Mouse (Mus musculus): ENCODE measurements around the gene Irgm2. TPM values are rescaled to one million over a fixed set of nuclear protein-coding genes. Genes with fewer than 3 reads are reported as not detected.

Irgm2 gene
- polyA plus RNA-seq, 1 experiment, result 1.2 TPM

DNA sequence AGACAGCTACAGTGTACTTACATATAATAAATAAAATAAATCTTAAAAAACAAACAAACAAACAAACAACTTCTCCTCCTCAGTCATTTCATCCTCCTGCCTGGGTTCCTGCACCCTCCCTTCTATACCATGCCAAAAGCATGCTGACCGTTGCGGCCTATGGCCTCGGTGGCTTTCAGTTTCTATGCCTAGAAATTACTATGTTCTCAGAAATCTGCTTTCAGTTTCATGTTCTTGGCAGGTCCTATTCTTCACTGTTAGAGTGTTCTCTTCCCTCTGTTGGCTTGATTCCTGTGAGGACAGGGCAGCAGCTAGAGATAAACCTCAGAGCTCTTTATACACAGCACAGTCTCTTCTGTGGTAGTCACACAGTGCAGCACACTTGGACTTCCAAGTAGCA is 15.8 kb upstream of the Irgm2 start:
- no peak for DNase-seq (ENCODE audit: low read depth)
- TF ChIP-seq CTCF (IDR thresholded peaks at IDR 0.05; ENCODE audit: borderline replicate concordance, extremely low read depth, insufficient read depth, insufficient read length) (no peak), POLR2A (IDR thresholded peaks at IDR 0.05; ENCODE audit: borderline replicate concordance, extremely low read depth, insufficient read depth, insufficient read length, poor library complexity, severe bottlenecking) (no peak)

- TF ChIP-seq POLR2A (IDR thresholded peaks at IDR 0.05; ENCODE audit: borderline replicate concordance, extremely low read depth, insufficient read depth, insufficient read length, poor library complexity, severe bottlenecking) (no peak), CTCF (IDR thresholded peaks at IDR 0.05; ENCODE audit: borderline replicate concordance, extremely low read depth, insufficient read depth, insufficient read length) (no peak)
- no peak for DNase-seq (ENCODE audit: low read depth)
Measured at GRCm38 (mm10) chr11:58189675-58190074, 9.7 kb upstream of the Irgm2 start.

DNA sequence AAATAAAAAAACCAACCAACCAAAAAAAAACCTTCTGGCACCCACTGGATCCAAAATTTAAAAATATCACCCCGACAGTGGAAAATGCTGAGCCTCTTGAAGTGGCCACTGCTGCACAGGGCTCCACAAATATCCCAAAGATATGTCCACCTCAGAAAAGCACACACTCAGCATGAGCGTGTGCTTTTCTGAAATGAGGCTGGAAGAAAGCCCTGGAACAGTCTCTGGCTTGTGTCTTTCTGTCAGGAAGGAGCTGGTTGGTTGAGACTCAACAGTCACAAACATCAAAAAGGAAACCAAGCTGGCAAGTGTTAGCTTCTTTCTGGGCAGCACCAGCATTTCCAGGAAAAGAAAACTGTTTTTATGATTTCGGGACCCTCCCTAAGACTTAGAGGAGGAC is 6.1 kb upstream of the Irgm2 start:
- TF ChIP-seq CTCF (IDR thresholded peaks at IDR 0.05; ENCODE audit: borderline replicate concordance, extremely low read depth, insufficient read depth, insufficient read length), result no peak
- TF ChIP-seq POLR2A (IDR thresholded peaks at IDR 0.05; ENCODE audit: borderline replicate concordance, extremely low read depth, insufficient read depth, insufficient read length, poor library complexity, severe bottlenecking), result no peak
- DNase-seq (ENCODE audit: low read depth), result no peak

GRCm38 (mm10) chr11:58193860-58194520 is 5.4 kb upstream of the Irgm2 start:
- TF ChIP-seq POLR2A (IDR thresholded peaks at IDR 0.05; ENCODE audit: borderline replicate concordance, extremely low read depth, insufficient read depth, insufficient read length, poor library complexity, severe bottlenecking), result no peak
- TF ChIP-seq CTCF (IDR thresholded peaks at IDR 0.05; ENCODE audit: borderline replicate concordance, extremely low read depth, insufficient read depth, insufficient read length), result no peak
- no peak for DNase-seq (ENCODE audit: low read depth)

- no peak for DNase-seq (ENCODE audit: low read depth)
- no peak for TF ChIP-seq POLR2A (IDR thresholded peaks at IDR 0.05; ENCODE audit: borderline replicate concordance, extremely low read depth, insufficient read depth, insufficient read length, poor library complexity, severe bottlenecking)
- no peak for TF ChIP-seq CTCF (IDR thresholded peaks at IDR 0.05; ENCODE audit: borderline replicate concordance, extremely low read depth, insufficient read depth, insufficient read length)
Measured at GRCm38 (mm10) chr11:58198663-58199062, 755 bp upstream of the Irgm2 start.

GRCm38 (mm10) chr11:58200226-58200625 is 808 bp downstream of the Irgm2 start:
- TF ChIP-seq POLR2A (IDR thresholded peaks at IDR 0.05; ENCODE audit: borderline replicate concordance, extremely low read depth, insufficient read depth, insufficient read length, poor library complexity, severe bottlenecking) (no peak), CTCF (IDR thresholded peaks at IDR 0.05; ENCODE audit: borderline replicate concordance, extremely low read depth, insufficient read depth, insufficient read length) (no peak)
- DNase-seq (ENCODE audit: low read depth), result no peak

GRCm38 (mm10) chr11:58201052-58201451 is 1.6 kb downstream of the Irgm2 start:
- DNase-seq (ENCODE audit: low read depth), result peak; percentile 21
- TF ChIP-seq CTCF (IDR thresholded peaks at IDR 0.05; ENCODE audit: borderline replicate concordance, extremely low read depth, insufficient read depth, insufficient read length) (no peak), POLR2A (IDR thresholded peaks at IDR 0.05; ENCODE audit: borderline replicate concordance, extremely low read depth, insufficient read depth, insufficient read length, poor library complexity, severe bottlenecking) (no peak)

GRCm38 (mm10) chr11:58210321-58210886 is 11.0 kb downstream of the Irgm2 start:
- no peak for DNase-seq (ENCODE audit: low read depth)
- TF ChIP-seq CTCF (IDR thresholded peaks at IDR 0.05; ENCODE audit: borderline replicate concordance, extremely low read depth, insufficient read depth, insufficient read length) (no peak), POLR2A (IDR thresholded peaks at IDR 0.05; ENCODE audit: borderline replicate concordance, extremely low read depth, insufficient read depth, insufficient read length, poor library complexity, severe bottlenecking) (no peak)

DNA sequence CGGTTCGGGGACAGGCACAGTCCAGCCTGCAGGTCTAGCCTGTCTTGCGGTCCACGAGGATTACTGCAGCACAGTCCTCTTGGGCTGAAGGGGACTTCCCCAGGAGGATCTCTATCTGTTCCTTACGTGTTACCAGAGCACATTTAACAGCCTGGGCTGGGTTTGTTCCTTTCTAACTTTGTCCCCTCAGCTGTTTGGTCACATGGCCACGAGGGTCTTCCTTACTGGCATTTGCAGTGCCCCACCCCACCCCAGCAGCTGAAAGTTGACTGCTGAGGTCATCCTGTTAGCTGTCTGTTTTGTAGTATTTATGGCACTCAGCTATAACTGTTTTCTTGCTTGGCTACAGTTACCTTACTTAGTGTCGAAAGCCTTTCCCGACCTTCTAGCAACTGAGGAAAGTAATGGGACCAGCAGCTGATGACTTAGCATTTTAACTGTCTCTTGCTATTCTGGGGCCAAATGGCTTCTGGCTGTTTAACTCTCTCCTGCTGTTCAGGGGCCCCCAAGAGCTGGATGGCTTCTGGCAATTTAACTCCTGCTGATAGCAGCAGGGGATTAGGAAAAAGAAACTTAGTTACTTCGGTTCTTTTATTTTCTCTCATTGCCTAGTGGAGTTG is 11.8 kb downstream of the Irgm2 start:
- no peak for DNase-seq (ENCODE audit: low read depth)
- no peak for TF ChIP-seq POLR2A (IDR thresholded peaks at IDR 0.05; ENCODE audit: borderline replicate concordance, extremely low read depth, insufficient read depth, insufficient read length, poor library complexity, severe bottlenecking)
- TF ChIP-seq CTCF (IDR thresholded peaks at IDR 0.05; ENCODE audit: borderline replicate concordance, extremely low read depth, insufficient read depth, insufficient read length), result no peak

GRCm38 (mm10) chr11:58211682-58212067 is 12.3 kb downstream of the Irgm2 start:
- no peak for DNase-seq (ENCODE audit: low read depth)
- TF ChIP-seq POLR2A (IDR thresholded peaks at IDR 0.05; ENCODE audit: borderline replicate concordance, extremely low read depth, insufficient read depth, insufficient read length, poor library complexity, severe bottlenecking), result no peak
- no peak for TF ChIP-seq CTCF (IDR thresholded peaks at IDR 0.05; ENCODE audit: borderline replicate concordance, extremely low read depth, insufficient read depth, insufficient read length)

GRCm38 (mm10) chr11:58213673-58214342 is 14.4 kb downstream of the Irgm2 start:
- no peak for DNase-seq (ENCODE audit: low read depth)
- TF ChIP-seq CTCF (IDR thresholded peaks at IDR 0.05; ENCODE audit: borderline replicate concordance, extremely low read depth, insufficient read depth, insufficient read length), result no peak
- TF ChIP-seq POLR2A (IDR thresholded peaks at IDR 0.05; ENCODE audit: borderline replicate concordance, extremely low read depth, insufficient read depth, insufficient read length, poor library complexity, severe bottlenecking), result no peak

Measured in brain, embryonic 14.5 days (tissue).